Mouse (Mus musculus) kidney, postnatal 10 days (tissue): ENCODE measurements around the gene Hmgxb4.
"Not testable (repeated sequence)": the region's sequence is repeated elsewhere in the genome, so short reads cannot be mapped to it uniquely, and the experiment has no call there.

Experiments used
- DNase-seq: peaks from one replicate; pipeline ENCODE4 v3.0.0; 2021; ENCODE audit warnings: mixed read lengths

The Hmgxb4 gene

DNA sequence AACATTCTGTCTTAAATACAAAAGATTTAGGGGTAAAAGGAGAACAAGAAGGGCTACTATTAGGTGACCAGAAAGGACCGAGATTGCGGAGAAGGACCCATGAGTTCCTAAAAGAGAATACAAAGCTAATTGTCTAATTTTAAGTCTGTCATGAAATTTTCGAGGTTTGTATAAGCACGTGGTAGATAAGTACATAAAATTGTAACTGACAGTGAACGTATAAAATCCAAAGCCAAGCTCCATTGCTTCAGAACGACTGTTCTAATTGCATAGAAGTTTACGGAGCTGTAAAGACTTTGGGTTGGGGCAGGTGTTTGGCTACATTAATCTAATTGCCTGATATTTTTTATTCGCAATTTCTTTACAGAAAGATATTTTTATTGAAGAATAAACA is at the start of gene Hmgxb4:
Gene Hmgxb4 (plus strand): TSS at position 276 of the 394 bp plus-strand sequence.
- DNase-seq: no peak

DNA sequence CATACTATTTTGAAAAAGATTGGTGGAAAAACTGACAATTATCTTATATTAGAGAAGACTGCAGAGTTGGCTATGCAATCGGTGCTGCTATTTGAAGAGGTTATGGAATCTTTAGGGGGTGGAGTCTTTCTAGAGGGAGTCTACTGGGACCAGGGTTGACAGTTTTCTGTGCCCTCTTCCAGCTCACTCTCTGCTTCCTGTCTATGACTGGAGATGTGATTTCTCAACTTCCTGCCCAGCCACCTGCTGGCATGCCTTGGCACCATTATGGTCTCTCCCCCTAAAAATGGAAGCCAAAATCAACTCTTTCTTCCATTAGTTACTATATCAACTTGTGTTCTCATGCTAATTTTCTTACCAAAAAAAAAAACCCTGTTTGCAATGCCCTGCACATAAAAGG is 43.7 kb upstream of the Hmgxb4 start:
- no peak for DNase-seq

GRCm38 (mm10) chr8:74963983-74964382 is 29.2 kb upstream of the Hmgxb4 start:
- no peak for DNase-seq

DNA sequence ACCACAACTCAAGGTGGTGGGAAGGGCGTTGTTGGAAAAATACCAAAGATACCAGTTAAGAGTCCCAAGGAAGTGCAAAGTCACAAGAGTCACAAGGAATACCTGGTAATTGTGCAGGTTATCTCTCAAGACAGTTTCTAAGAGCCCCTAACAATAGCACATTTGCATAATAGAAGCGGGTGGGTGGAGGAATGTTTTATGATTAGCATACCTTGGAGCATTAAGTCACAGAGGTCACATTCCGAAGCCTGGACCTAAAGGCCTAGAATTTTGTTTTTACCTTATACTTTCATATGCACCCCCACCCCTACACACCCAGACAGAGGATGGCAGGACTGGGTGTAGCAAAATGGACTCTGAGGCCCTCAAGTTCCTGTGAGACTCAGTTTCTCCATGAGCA is 22.9 kb upstream of the Hmgxb4 start:
- DNase-seq: not testable (repeated sequence)

- no peak for DNase-seq
These were observed 21.5 kb upstream of the Hmgxb4 start for GRCm38 (mm10) chr8:74971636-74972035.

DNA sequence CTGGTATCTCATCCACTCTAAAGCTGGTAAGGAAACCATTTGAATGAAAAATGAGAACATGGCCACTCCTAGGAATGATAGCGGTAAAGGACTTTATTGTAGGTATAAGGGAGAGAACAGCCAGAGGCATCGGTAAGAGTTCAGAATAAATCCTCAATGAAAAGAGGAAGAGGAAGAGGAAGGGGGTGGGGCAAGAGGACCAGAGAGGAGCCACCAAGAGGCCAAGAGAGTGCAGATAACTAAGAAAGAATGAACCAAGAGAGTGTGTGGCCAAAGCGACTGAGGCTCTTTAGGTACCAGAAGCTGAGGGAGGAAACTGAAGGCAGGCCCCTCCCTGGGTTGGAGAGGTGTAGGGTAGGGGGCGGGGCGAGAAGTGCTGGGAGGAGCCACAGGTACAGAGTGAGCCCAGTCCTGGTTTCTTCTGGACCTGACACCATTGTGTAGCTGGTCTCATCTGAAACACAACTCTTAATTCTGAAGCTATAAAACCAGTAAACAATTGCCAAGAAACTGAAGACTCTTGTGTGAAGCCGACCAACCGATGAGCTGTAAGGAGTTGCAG is 20.8 kb upstream of the Hmgxb4 start:
- no peak for DNase-seq

DNA sequence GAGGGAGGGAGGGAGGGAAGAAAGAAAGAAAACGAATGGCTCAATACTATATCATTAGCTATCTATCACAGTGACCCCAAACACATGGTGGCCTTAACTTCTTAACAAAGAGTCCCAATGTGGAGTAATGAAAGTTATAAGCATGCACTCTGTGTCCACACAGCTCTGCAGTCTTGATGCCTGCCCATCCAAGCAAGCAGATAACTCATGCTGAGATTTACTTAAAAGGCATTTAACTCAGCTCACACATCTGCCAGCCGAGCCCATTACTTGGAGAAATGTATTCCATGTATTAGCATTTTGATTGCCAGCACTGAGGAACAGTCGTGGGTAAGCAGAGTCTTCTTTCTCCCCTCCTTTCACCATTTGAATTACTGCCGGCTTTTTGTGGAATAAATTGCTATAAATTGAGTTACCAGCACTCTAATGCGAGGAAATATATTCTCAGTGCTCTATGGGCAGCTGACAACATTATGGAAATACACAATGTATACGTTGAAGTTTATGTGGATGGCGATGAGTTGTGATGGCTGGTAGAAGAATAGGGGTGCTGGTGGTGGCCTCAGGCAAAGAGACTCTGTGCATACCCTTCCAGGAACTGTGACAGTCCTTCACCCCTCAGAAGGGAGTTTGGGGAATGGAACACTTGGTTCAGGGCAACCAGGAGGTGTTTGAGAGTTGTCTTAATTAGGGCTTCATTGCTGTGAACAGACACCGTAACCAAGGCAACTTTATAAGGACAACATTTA is 19.9 kb upstream of the Hmgxb4 start:
- no peak for DNase-seq

- no peak for DNase-seq
These were observed 19.3 kb upstream of the Hmgxb4 start for GRCm38 (mm10) chr8:74973904-74974303.

GRCm38 (mm10) chr8:74977427-74977826 is 15.7 kb upstream of the Hmgxb4 start:
- DNase-seq: peak; percentile 11

- DNase-seq: peak; percentile 9
These were observed 13.0 kb upstream of the Hmgxb4 start for GRCm38 (mm10) chr8:74980060-74980710.

DNA sequence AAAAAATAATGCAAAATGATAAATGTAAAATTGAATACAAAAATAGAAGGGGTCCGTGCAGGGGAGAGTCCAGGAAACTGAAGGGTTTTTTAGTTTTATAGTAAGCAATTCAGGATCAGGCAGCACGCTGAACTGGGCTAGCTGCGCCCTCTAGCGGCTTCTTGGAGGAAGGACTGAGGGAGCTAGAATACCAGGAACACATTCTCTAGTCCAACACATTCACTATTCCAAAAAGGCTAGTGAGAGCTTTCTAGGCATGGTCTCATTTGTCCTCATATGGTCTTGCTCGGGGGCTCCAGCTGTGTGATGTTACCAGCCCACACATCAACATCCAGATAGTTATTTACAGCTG is 12.5 kb upstream of the Hmgxb4 start:
- DNase-seq: peak; percentile 82

GRCm38 (mm10) chr8:74981809-74982208 is 11.3 kb upstream of the Hmgxb4 start:
- no peak for DNase-seq

DNA sequence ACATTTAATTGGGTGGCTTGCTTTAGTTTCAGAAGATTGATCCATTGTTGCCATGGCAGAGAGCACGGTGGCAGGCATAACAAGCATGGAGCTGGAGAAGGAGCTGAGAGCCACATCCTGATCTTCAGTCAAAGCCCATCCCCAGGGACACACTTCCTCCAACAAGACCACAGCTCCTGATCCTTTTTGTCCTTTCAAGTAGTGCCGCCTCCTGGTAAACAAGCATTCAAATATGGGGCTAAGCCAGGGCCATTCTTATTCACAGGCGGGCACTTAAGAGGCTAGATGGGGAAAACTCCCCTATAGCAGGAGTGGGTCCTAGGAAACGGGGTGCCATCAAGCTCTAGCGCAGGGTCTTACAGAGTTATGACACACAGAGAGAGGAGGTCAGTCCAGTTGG is 5.7 kb upstream of the Hmgxb4 start:
- no peak for DNase-seq

GRCm38 (mm10) chr8:74990021-74990420 is 3.1 kb upstream of the Hmgxb4 start:
- DNase-seq: peak; percentile 41

- DNase-seq: peak; percentile 92
These were observed 607 bp downstream of the Hmgxb4 start for GRCm38 (mm10) chr8:74993475-74994451.

- DNase-seq: peak; percentile 11
These were observed 1.4 kb downstream of the Hmgxb4 start for GRCm38 (mm10) chr8:74994540-74994939.

GRCm38 (mm10) chr8:75000431-75000830 is 7.3 kb downstream of the Hmgxb4 start:
- no peak for DNase-seq

DNA sequence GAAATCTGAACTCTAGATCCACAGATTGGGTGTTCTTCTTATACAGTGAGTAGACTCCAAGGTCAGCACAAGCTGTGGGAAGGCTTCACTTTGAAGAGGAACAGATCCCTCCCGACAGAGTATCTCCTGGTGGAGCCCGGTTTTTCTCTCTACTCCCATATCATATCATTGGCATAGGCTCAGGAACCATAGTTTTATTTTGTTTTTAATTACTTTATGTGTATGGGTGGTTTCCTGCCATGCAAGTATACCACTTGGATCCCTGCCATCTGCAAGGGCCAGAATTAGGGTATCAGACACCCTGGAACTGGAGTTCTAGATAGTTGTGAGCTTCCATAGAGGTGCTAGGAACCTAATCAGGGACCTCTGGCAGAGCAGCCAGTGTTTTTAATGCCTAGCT is 15.7 kb downstream of the Hmgxb4 start:
- DNase-seq: no peak

- DNase-seq: no peak
These were observed 20.4 kb downstream of the Hmgxb4 start for GRCm38 (mm10) chr8:75013557-75013956.

GRCm38 (mm10) chr8:75013964-75014363 is 20.8 kb downstream of the Hmgxb4 start:
- no peak for DNase-seq

DNA sequence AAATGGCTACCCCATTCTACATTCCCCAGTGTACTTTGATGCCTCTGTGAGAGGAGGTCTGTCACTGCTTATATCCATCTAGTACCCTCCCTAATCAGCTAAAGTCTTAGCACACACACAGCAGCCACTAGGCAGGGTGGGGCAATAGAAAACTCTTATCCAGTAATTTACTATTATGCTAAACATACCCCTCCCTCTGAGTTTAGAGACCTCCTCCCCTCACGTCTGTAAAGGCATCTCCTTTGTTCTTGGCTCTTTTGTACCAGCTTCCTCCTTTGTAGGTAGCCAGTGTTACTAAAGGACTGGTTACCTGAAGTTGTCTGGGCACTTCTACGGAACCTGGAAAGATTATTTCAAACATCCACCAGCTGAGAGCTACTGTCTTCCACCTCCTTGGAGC is 22.8 kb downstream of the Hmgxb4 start:
- no peak for DNase-seq

GRCm38 (mm10) chr8:75016422-75016821 is 23.3 kb downstream of the Hmgxb4 start:
- no peak for DNase-seq
